Mouse (Mus musculus) CH12.LX (cell line): ENCODE data around the gene Paqr5. TPM values are rescaled to one million over a fixed set of nuclear protein-coding genes. Genes with fewer than 3 reads are reported as not detected.

Experiments
- DNase-seq: peaks from one replicate; pipeline ENCODE4 v3.0.0-alpha.2; 2013; ENCODE audit errors: extremely low read depth
- H3K27ac ChIP-seq: 2 replicates; pipeline ENCODE4 v1.5.1; 2012; ENCODE audit warnings: low read depth, mild to moderate bottlenecking, control low read depth, moderate library complexity; ENCODE audit not compliant: insufficient read depth
- H3K27me3 ChIP-seq: replicated peaks from 2 replicates; pipeline ENCODE3; 2012; ENCODE audit warnings: inconsistent platforms
- H3K36me3 ChIP-seq, 2 experiments: replicated peaks in 1 of 2; 2 replicates each; pipeline versions ENCODE3 to v1.6.1; 2012; ENCODE audit warnings: inconsistent platforms in 1 of 2, low read length in 1 of 2, mild to moderate bottlenecking in 1 of 2, mixed read lengths in 1 of 2, moderate library complexity in 1 of 2; ENCODE audit not compliant: control insufficient read depth in 1 of 2, insufficient read depth in 1 of 2
- H3K4me1 ChIP-seq, 2 experiments: 2 replicates each; pipeline ENCODE4 v1.6.1; 2012; ENCODE audit warnings: inconsistent platforms in 1 of 2, moderate library complexity in 1 of 2; ENCODE audit not compliant: insufficient read depth in 2 of 2, control insufficient read depth in 1 of 2
- H3K4me2 ChIP-seq: 2 replicates; pipeline ENCODE4 v1.6.1; 2012; ENCODE audit warnings: low read depth, mild to moderate bottlenecking, control low read depth; ENCODE audit not compliant: poor library complexity, insufficient read depth, severe bottlenecking
- H3K4me3 ChIP-seq, 3 experiments: fragments of 150-350 bp in 1 of 3; sonication (generic) in 1 of 3; replicated peaks in 1 of 3; 2 replicates each; pipeline versions ENCODE3 to v1.5.1; 2011 to 2012; ENCODE audit warnings: low read depth in 2 of 3, low read length in 2 of 3, mild to moderate bottlenecking in 2 of 3, moderate library complexity in 2 of 3, control low read depth in 1 of 3, improper control_type of control experiment in 1 of 3, inconsistent platforms in 1 of 3, mixed read lengths in 1 of 3; ENCODE audit not compliant: poor library complexity in 1 of 3
- H3K79me2 ChIP-seq: replicated peaks from 2 replicates; pipeline ENCODE4 v1.6.1; 2012; ENCODE audit warnings: mild to moderate bottlenecking, moderate library complexity; ENCODE audit not compliant: control insufficient read depth, poor library complexity, insufficient read depth, severe bottlenecking; ENCODE audit errors: extremely low read depth
- H3K9ac ChIP-seq: 2 replicates; pipeline ENCODE4 v1.6.1; 2012; ENCODE audit warnings: low read depth, mild to moderate bottlenecking, control low read depth, moderate library complexity; ENCODE audit not compliant: insufficient read depth
- H3K9me3 ChIP-seq: replicated peaks from 2 replicates; pipeline ENCODE3; 2012; ENCODE audit warnings: low read length, inconsistent platforms, mixed read lengths
- CTCF ChIP-seq, 2 experiments: IDR thresholded peaks in 1 of 2; conservative IDR thresholded peaks in 1 of 2; 2 replicates each; pipeline ENCODE4 v1.5.1; 2011 to 2012; ENCODE audit warnings: low read depth in 2 of 2, low read length in 2 of 2, improper control_type of control experiment in 1 of 2, inconsistent platforms in 1 of 2, mild to moderate bottlenecking in 1 of 2, moderate library complexity in 1 of 2
- E2F4 ChIP-seq: IDR thresholded peaks from 2 replicates; pipeline ENCODE4 v1.6.1; 2011; ENCODE audit warnings: low read depth, low read length, improper control_type of control experiment; ENCODE audit not compliant: insufficient replicate concordance
- ELF1 ChIP-seq: IDR thresholded peaks from 2 replicates; pipeline ENCODE4 v1.6.1; 2014; ENCODE audit warnings: low read depth, mild to moderate bottlenecking, inconsistent platforms, low read length, improper control_type of control experiment
- ETS1 ChIP-seq: conservative IDR thresholded peaks from 2 replicates; pipeline ENCODE4 v1.6.1; 2012; ENCODE audit warnings: low read depth, mild to moderate bottlenecking, inconsistent platforms, low read length, improper control_type of control experiment, moderate library complexity
- HCFC1 ChIP-seq: IDR thresholded peaks from 2 replicates; pipeline ENCODE4 v1.6.1; 2012; ENCODE audit warnings: low read depth, mild to moderate bottlenecking, inconsistent platforms, low read length, improper control_type of control experiment
- JUN ChIP-seq: IDR thresholded peaks from 2 replicates; pipeline ENCODE4 v1.6.1; 2011; ENCODE audit warnings: low read depth, mild to moderate bottlenecking, low read length, improper control_type of control experiment, moderate library complexity; ENCODE audit not compliant: insufficient read depth
- MAFK ChIP-seq: IDR thresholded peaks from 2 replicates; pipeline ENCODE4 v1.6.1; 2011; ENCODE audit warnings: low read length, improper control_type of control experiment; ENCODE audit not compliant: insufficient replicate concordance
- MAX ChIP-seq: IDR thresholded peaks from 2 replicates; pipeline ENCODE4 v1.6.1; 2011; ENCODE audit warnings: low read length, improper control_type of control experiment
- MAZ ChIP-seq: IDR thresholded peaks from 2 replicates; pipeline ENCODE4 v1.6.1; 2012; ENCODE audit warnings: low read depth, mild to moderate bottlenecking, inconsistent platforms, low read length, improper control_type of control experiment, moderate library complexity
- MXI1 ChIP-seq: IDR thresholded peaks from 2 replicates; pipeline ENCODE4 v1.6.1; 2011; ENCODE audit warnings: mild to moderate bottlenecking, low read depth, low read length, improper control_type of control experiment
- NRF1 ChIP-seq: IDR thresholded peaks from 2 replicates; pipeline ENCODE4 v1.6.1; 2014; ENCODE audit warnings: low read depth, mild to moderate bottlenecking, inconsistent platforms, low read length, improper control_type of control experiment, moderate library complexity
- POLR2AphosphoS2 ChIP-seq: IDR thresholded peaks from 2 replicates; pipeline ENCODE4 v1.6.1; 2011; ENCODE audit warnings: low read depth, low read length, improper control_type of control experiment
- RAD21 ChIP-seq: IDR thresholded peaks from 2 replicates; pipeline ENCODE4 v1.6.1; 2011; ENCODE audit warnings: low read depth, mild to moderate bottlenecking, low read length, improper control_type of control experiment, moderate library complexity
- RCOR1 ChIP-seq: conservative IDR thresholded peaks from 2 replicates; pipeline ENCODE4 v1.6.1; 2012; ENCODE audit warnings: low read depth, mild to moderate bottlenecking, inconsistent platforms, low read length, improper control_type of control experiment
- SIN3A ChIP-seq: IDR thresholded peaks from 2 replicates; pipeline ENCODE4 v1.6.1; 2012; ENCODE audit warnings: low read length, improper control_type of control experiment, inconsistent platforms
- SMC3 ChIP-seq: IDR thresholded peaks from 2 replicates; pipeline ENCODE4 v1.6.1; 2011; ENCODE audit warnings: low read depth, low read length, improper control_type of control experiment
- UBTF ChIP-seq: IDR thresholded peaks from 2 replicates; pipeline ENCODE4 v1.6.1; 2012; ENCODE audit warnings: low read depth, mild to moderate bottlenecking, inconsistent platforms, low read length, improper control_type of control experiment, moderate library complexity
- ZC3H11A ChIP-seq: IDR thresholded peaks from 2 replicates; pipeline ENCODE4 v1.6.1; 2012; ENCODE audit warnings: low read depth, mild to moderate bottlenecking, inconsistent platforms, low read length, improper control_type of control experiment
- ZMIZ1 ChIP-seq: IDR thresholded peaks from 2 replicates; pipeline ENCODE4 v1.6.1; 2012; ENCODE audit warnings: low read depth, mild to moderate bottlenecking, inconsistent platforms, low read length, improper control_type of control experiment
- ZNF384 ChIP-seq: IDR thresholded peaks from 2 replicates; pipeline ENCODE4 v1.6.1; 2012; ENCODE audit warnings: low read depth, low read length, improper control_type of control experiment, inconsistent platforms
- dilution Hi-C: fragments of 300-500 bp; cut with MboI; formaldehyde crosslinking; loops from 2 replicates; pipeline ENCODE4 v1.14.3; 2020; ENCODE audit warnings: low sequenced_read_pairs; ENCODE audit not compliant: extremely low pct_unique_long_range_greater_than_20kb, extremely low pct_ligation_motif_present
- in situ Hi-C: fragments of 300-500 bp; cut with MboI; formaldehyde crosslinking; loops from 3 replicates; pipeline ENCODE4 v1.14.3; 2019; ENCODE audit warnings: low sequenced_read_pairs, low pct_ligation_motif_present, low pct_unique_long_range_greater_than_20kb, mixed read lengths
- polyA plus RNA-seq: library from polyadenylated mRNA; unstranded; fragments of >175 nt; gene quantifications from 2 replicates; pipeline ENCODE4 v1.2.1, GENCODE M21; 2012; ENCODE audit warnings: low read depth; ENCODE audit not compliant: insufficient read length
- total RNA-seq, 2 experiments: library from RNA; depleted of rRNA; stranded (reverse); fragments of 300-350 nt in 1 of 2; fragments of >200 nt in 1 of 2; gene quantifications; 2 replicates each; pipeline ENCODE4 v1.2.3; 2012 to 2014

The Paqr5 gene
- total and polyA plus RNA-seq, 3 experiments, result 0.38 to 0.43 (median 0.39) TPM

- H3K9ac ChIP-seq, result no peak overlapping the region
- H3K9me3 ChIP-seq, result no peaks in the 10 kb centered on the region
- DNase-seq, result no peak
- peaks cover 69 to 95% of the 10 kb centered on the region in 2 experiments for H3K36me3 ChIP-seq
- no peaks in the 10 kb centered on the region; the same call in 1 of the 2 replicates for H3K79me2 ChIP-seq
- H3K4me1 ChIP-seq, result peaks cover 0 to 3% of the 10 kb centered on the region in 2 experiments; a peak in 1 of 4 replicates
- no peak for TF ChIP-seq ZC3H11A
- no peak for TF ChIP-seq UBTF
- TF ChIP-seq ELF1, result no peak
- no peak for TF ChIP-seq SMC3
- no peak for TF ChIP-seq CTCF (conservative IDR thresholded peaks at IDR 0.05 in 1 of 2, IDR thresholded peaks at IDR 0.05 in 1 of 2; ENCODE audit: low read depth in 2 of 2, low read length in 2 of 2)
- TF ChIP-seq MXI1, result no peak
- no peak for TF ChIP-seq RAD21
- TF ChIP-seq NRF1, result no peak
- TF ChIP-seq HCFC1, result no peak
- TF ChIP-seq E2F4, result no peak
- TF ChIP-seq MAZ, result no peak
- TF ChIP-seq ZMIZ1, result no peak
- TF ChIP-seq MAFK, result no peak
- no peak for TF ChIP-seq RCOR1
- no peak for TF ChIP-seq MAX
- no peak overlapping the region for H3K27ac ChIP-seq
- no peaks in the 10 kb centered on the region for H3K27me3 ChIP-seq
- in situ Hi-C loops (no loop called here), dilution Hi-C loops (no loop called here)
- H3K4me3 ChIP-seq, result no peak overlapping the region
- H3K4me2 ChIP-seq, result no peak overlapping the region
Measured at GRCm38 (mm10) chr9:61933333-61933732, 93.3 kb downstream of the Paqr5 start.

GRCm38 (mm10) chr9:61932009-61932408 is 94.6 kb downstream of the Paqr5 start:
- no peak for TF ChIP-seq ETS1
- TF ChIP-seq MAZ, result no peak
- TF ChIP-seq ZNF384, result no peak
- TF ChIP-seq MAX, result no peak
- TF ChIP-seq SIN3A, result no peak
- TF ChIP-seq SMC3, result no peak
- no peak for TF ChIP-seq JUN
- TF ChIP-seq E2F4, result no peak
- TF ChIP-seq ZC3H11A, result no peak
- no peak for TF ChIP-seq POLR2AphosphoS2
- Histone ChIP-seq H3K9me3 (no peaks in the 10 kb centered on the region), H3K36me3 (peaks cover 70 to 93% of the 10 kb centered on the region in 2 experiments), H3K4me1 (no peaks in the 10 kb centered on the region), H3K9ac (no peak overlapping the region), H3K27ac (no peak overlapping the region), H3K4me3 (no peak overlapping the region), H3K79me2 (no peaks in the 10 kb centered on the region; the same call in 1 of the 2 replicates), H3K4me2 (no peak overlapping the region), H3K27me3 (no peaks in the 10 kb centered on the region)
- in situ Hi-C loops (no loop called here), dilution Hi-C loops (no loop called here)
- no peak for DNase-seq
